Mouse (Mus musculus) adrenal gland, postnatal 14 days (tissue): ENCODE results near the gene Mrpl24. TPM values are rescaled to one million over a fixed set of nuclear protein-coding genes. Genes with fewer than 3 reads are reported as not detected.

ENCODE experiments used
- DNase-seq: peaks from one replicate; pipeline ENCODE4 v3.0.0; 2021; ENCODE audit warnings: mixed read lengths
- total RNA-seq: library from RNA; stranded (reverse); gene quantifications from 2 replicates; pipeline ENCODE4 v1.2.3, GENCODE M21; 2021

Gene Mrpl24
- total RNA-seq, 1 experiment from 2014 or later, result 115 TPM

DNA sequence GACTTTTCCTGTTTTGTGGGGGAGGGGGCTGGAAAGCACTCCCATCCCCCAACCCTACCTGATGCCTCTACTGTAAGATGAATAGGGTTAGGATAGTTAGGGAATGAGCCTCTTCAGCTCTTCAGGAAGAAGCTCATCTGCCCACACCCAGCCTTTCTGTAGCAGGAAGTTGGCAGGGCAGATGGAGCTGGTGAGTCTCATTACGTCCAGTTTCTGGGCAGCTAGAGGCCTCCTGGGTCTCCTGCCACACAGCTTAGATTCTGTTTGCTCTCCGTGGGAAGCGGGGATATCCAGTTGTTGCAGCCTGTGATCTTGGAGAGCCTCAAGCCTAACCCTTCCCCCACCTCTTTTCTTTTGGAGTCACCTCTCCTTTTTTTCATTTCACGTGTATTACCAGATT lies 9.4 kb upstream of the Mrpl24 start:
- peak; percentile 41 for DNase-seq

GRCm38 (mm10) chr3:87910573-87911141 lies 8.6 kb upstream of the Mrpl24 start:
- peak; percentile 92 for DNase-seq

DNA sequence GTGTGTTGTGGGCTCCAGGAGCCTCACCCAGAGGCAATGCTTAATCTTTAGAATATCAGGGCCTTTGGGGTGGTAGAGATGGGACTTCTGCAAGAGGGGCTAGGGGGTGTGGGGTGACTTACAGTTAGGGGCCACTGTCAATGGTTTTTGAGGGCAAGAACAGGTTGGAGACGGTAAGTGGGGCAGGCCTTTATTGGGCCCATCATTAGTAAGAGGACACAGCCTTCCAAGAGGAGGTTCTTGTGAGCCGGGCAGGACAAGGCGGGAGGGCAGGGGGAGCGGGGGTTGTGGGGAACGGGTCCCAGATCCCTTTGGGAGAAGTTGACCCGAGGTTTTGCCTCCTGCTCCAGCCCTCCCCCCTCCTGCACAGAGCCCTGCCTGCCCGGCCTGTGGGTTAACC lies 5.8 kb upstream of the Mrpl24 start:
- DNase-seq, result no peak

- no peak for DNase-seq
These were observed 5.4 kb upstream of the Mrpl24 start for GRCm38 (mm10) chr3:87913891-87914290.

GRCm38 (mm10) chr3:87916990-87917389 lies 2.3 kb upstream of the Mrpl24 start:
- no peak for DNase-seq

- no peak for DNase-seq
These were observed 755 bp upstream of the Mrpl24 start for GRCm38 (mm10) chr3:87918551-87918950.

DNA sequence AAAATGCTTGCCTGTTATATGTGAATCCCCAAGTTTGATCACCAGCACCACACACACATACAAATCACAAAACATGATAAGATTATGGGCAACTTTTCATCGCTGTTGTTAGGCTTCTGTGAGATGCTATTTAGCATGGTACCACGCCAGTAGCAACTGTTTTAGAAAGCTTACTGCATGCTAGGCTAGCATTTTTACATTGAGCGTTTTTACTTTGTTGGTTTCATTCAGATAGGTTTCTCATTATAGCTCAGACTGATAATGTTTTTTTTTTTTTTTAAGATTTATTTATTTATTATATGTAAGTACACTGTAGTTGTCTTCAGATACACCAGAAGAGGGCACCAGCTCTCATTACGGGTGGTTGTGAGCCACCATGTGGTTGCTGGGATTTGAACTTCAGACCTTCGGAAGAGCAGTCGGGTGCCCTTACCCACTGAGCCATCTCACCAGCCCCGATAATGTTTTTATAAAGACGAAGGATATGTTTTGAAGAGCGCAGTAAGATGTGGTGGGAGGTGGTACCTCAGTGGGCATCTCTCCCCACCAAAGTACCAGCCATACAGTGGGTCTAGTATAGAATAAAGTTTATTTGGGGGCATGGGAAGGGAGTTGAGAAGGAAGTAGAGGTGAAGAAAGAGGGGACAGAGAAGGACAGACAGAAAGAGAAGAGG lies 1.1 kb downstream of the Mrpl24 start:
- DNase-seq, result no peak

DNA sequence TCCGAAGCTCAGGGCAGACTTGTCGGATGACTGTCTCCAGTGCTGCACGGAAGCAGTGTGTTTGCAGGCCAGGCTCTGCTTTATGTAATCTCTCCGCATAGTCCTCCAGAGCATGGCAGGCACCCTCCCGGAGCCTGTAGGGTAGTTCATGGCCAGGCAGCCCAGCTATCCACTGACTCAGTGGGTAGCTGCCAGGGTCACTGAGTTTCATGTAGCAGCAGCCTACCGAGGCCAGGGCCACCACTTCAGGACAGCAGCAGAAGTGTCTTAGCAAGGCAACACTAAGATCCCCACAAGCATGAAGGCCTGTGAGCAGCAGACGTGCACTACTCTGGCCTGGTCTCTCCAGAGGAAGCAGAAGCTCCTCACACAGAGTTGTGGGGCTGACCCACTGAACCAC lies 5.7 kb downstream of the Mrpl24 start:
- peak; percentile 65 for DNase-seq

GRCm38 (mm10) chr3:87927452-87927851 lies 8.1 kb downstream of the Mrpl24 start:
- no peak for DNase-seq

DNA sequence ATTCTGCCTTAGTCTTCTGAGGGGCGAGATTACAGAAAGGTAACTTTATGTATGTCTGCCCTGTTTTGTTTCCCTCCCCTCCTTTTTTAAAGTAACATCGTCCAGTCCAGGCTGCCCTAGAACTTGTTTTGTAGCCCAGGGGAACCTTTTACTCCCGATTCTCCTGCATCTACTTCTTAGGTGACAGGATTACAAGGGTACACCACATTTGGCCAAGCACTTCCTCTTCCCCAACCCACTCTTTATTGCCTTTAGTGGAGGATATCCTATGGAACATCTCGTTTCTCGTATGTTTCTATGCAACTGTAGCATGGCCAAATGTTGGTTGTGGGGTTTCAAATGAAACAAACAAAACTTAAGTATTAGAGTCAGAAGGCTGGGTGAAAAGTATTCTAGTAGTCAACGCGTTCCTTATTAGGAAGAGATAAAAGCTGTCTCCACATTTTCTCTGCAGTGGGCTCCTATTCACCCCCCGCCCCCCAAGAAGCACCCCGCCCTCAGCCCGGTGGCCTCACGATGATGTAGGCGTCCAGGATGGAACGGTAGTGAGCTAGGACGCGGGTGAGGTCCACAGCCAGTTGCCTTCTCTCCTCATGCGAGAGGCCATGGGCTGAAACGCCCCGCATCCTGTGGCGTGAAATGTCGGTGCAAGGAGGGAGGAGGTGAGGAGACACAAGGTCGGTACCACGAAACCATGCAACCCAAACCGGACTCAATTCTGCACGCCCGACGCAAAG lies 10.2 kb downstream of the Mrpl24 start:
- DNase-seq, result no peak

DNA sequence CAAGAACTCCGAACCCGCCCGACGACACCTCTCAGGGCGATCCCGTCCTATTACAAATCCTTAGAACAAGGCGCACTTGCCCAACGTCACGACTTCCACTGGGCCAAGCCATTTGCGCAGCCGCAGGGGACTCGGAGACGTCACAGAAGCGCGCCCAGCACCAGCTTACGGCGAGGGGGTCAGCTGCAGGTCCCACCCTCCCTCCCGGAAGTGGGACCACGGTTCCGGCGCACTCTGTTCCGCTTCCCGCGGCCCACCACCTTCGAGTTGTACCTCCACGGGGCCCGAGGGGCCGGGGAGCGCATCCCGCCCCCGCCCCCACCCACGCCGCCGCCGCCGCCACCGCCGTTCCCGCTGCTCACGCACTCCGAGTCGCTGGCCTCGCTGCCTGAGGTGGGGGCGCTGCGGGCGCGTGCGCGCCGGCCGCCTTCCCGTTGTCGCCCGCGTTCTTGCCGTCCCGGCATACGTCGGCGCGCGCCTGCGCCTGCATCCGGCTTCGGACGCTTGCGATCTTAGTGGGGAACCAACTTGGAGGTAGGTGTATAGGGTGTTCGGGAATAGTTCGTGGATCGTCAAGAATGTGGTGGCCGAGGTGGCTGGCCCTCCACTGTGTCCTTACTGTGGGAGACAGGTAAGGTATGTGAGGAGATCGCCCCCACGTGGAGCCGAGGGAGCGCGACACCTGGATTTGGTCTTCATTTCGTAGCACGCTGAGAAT lies 10.9 kb downstream of the Mrpl24 start, which contains the start of the genes Isg20l2 and Rrnad1:
TSS of gene Isg20l2 (plus strand) at position 237 of the 718 bp plus-strand sequence.
TSS of gene Rrnad1 (minus strand) at position 640 of the 718 bp plus-strand sequence.
- peak; percentile 98 for DNase-seq

- DNase-seq, result no peak
These were observed 14.7 kb downstream of the Mrpl24 start for GRCm38 (mm10) chr3:87934026-87934425.

DNA sequence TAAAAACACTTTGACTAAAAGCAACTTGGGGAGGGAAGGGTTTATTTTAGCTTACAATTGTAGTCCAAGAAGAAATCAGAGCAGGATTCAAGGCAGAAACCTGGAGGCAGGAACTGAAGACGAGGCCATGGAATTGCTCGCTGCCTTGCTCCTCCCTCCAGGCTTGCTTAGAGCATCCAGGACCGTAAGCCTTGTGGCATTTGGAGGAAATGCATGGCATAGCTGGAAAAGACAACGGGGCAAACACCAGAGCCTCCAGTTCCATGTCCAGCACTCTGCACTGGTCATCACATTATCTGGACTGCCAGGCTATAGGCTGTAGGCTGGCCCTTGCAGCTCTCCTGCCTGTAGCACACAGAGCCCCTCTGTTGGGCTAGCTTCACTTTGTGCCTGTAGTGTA lies 15.2 kb downstream of the Mrpl24 start:
- no peak for DNase-seq

DNA sequence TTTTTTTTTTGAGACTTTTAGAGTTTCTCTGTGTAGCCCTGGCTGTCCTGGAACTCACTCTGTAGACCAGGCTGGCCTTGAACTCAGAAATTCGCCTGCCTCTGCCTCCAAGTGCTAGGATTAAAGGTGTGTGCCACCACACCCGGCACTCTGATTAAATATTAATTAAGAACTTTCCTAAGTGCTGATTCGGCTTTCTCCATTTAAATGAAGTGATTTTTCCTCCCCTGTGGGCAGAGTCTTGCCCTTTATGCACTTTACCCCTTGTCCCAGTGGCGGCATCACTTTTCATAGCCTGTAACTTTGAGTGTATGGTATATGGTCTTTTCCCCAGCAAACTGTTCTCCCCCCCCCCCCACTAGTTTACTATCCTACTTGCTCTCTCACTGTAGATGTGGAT lies 15.9 kb downstream of the Mrpl24 start:
- no peak for DNase-seq

DNA sequence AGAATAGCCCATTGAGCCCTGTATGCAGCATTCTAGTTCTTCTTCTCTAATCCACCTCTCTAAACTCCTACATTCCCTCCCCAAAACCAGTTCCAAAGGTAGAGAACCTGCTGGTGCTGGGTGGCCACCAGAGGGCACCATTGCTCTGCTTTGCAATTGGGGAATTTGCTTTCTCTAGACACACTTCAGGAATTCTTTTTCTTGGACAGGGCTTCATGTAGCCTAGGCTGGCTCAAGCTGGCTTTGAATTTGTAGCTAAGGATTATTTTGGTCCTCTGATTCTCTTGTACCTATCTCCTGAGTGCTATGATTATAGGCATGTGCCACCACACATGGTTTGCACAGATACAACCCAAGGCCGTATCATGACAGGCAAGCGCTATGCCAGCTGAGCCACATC lies 16.5 kb downstream of the Mrpl24 start:
- peak; percentile 90 for DNase-seq

GRCm38 (mm10) chr3:87940611-87941010 lies 21.3 kb downstream of the Mrpl24 start:
- no peak for DNase-seq

DNA sequence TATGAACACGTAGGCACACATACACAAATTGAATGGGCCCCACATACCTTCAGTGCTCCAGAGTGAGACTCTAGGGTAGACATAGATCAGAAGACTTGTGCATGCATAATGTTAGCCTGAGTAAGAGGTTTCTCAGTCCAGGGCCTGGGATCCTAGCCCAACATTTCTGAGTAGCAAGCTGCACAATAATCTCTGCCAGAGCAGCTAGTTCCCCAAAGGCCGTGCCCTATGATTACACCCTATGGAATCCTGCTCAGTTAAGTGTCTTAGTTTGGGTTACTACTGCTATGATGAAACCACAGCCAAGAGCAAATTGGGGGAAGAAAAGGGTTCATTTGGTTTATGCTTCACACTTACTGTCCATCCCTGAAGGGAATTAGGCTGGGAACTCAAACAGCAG lies 23.2 kb downstream of the Mrpl24 start:
- no peak for DNase-seq

GRCm38 (mm10) chr3:87943586-87943985 lies 24.3 kb downstream of the Mrpl24 start:
- DNase-seq, result no peak

DNA sequence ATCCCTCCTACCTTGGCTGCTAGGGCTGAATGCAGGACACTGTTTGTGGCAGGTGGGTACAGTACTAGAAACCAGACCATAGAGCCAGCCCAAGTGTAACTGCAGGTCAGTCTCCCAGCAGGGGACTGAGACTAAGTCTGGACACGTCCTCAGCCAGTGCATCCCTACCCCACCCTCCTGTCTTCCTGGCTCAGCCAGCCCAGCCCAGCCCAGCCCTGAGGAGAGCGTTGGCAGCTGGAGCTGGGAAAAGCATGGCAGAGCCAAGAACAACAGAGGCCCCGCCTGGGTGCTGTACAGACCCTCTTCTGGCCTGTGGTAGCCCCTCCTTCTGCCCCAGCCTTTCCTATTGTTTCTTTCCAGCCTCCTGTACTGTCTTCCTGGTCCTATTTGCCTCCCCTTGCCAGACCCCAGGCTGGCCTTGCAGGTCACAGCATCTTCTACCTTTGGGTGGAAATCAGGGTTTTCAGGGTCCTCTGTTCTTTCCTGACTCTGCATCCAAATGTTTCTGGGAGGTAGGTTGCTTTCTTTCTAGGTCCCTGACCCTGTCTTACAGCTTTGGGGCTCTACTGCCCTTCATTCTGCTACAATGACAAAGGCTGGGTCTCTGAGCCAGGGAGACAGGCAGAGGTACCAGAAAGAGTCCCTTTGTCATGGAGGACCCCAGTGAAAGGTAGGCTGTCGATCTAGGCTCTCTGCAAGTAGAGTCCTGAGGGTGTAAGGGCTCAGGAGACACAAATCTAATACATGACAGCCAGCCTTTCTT lies 25.7 kb downstream of the Mrpl24 start:
- DNase-seq, result no peak

- DNase-seq, result no peak
These were observed 26.7 kb downstream of the Mrpl24 start for GRCm38 (mm10) chr3:87945781-87946540.

- no peak for DNase-seq
These were observed 27.2 kb downstream of the Mrpl24 start for GRCm38 (mm10) chr3:87946541-87946860.
